Mouse (Mus musculus) myocyte (in vitro differentiated cells): Measurements from ENCODE around the gene Lsmem1. TPM values are rescaled to one million over a fixed set of nuclear protein-coding genes. Genes with fewer than 3 reads are reported as not detected.
A peak's percentile ranks its signal among the peaks of the same experiment; 100 is the strongest.

ENCODE experiments used
- H3K27me3 ChIP-seq: one replicate; pipeline ENCODE4 v1.6.1; 2011; ENCODE audit not compliant: control insufficient read depth, insufficient read depth, insufficient read length
- H3K36me3 ChIP-seq: one replicate; pipeline ENCODE4 v1.6.1; 2011; ENCODE audit not compliant: control insufficient read depth, insufficient read depth
- H3K4me2 ChIP-seq: one replicate; pipeline ENCODE4 v1.6.1; 2011; ENCODE audit warnings: low read depth, control low read depth
- H3K4me3 ChIP-seq: one replicate; pipeline ENCODE4 v1.5.1; 2011; ENCODE audit warnings: mild to moderate bottlenecking, control low read depth, moderate library complexity
- H3K79me2 ChIP-seq: one replicate; pipeline ENCODE4 v1.6.1; 2011; ENCODE audit not compliant: control insufficient read depth, insufficient read depth
- H3ac ChIP-seq: one replicate; pipeline ENCODE4 v1.6.1; 2011; ENCODE audit not compliant: control insufficient read depth, insufficient read length
- CEBPB ChIP-seq: IDR thresholded peaks from 2 replicates; pipeline ENCODE4 v1.6.1; 2011; ENCODE audit warnings: mild to moderate bottlenecking, moderate library complexity; ENCODE audit not compliant: poor library complexity, insufficient read depth, severe bottlenecking
- E2F4 ChIP-seq: IDR thresholded peaks from one replicate; pipeline ENCODE4 v1.6.1; 2011; ENCODE audit warnings: mild to moderate bottlenecking, control low read depth, moderate library complexity; ENCODE audit not compliant: insufficient read depth
- MAX ChIP-seq: IDR thresholded peaks from one replicate; pipeline ENCODE4 v1.6.1; 2011; ENCODE audit warnings: low read depth, mild to moderate bottlenecking, control low read depth
- MYOD1 ChIP-seq, 3 experiments: IDR thresholded peaks; one replicate each; pipeline ENCODE4 v1.6.1; 2011; ENCODE audit warnings: control low read depth in 2 of 3, low read depth in 2 of 3, mild to moderate bottlenecking in 2 of 3, moderate library complexity in 1 of 3; ENCODE audit not compliant: insufficient read length in 2 of 3, control insufficient read depth in 1 of 3
- MYOG ChIP-seq, 3 experiments: IDR thresholded peaks; one replicate each; pipeline ENCODE4 v1.6.1; 2011; ENCODE audit warnings: control low read depth in 2 of 3, low read depth in 2 of 3, mild to moderate bottlenecking in 2 of 3; ENCODE audit not compliant: insufficient read length in 2 of 3, control insufficient read depth in 1 of 3, insufficient read depth in 1 of 3
- POLR2A ChIP-seq: IDR thresholded peaks from one replicate; pipeline ENCODE4 v1.6.1; 2011; ENCODE audit warnings: low read depth, mild to moderate bottlenecking, control low read depth, moderate library complexity; ENCODE audit not compliant: insufficient read length
- POLR2AphosphoS2 ChIP-seq: IDR thresholded peaks from one replicate; pipeline ENCODE4 v1.6.1; 2011; ENCODE audit warnings: low read depth, control low read depth; ENCODE audit not compliant: insufficient read length
- REST ChIP-seq: IDR thresholded peaks from one replicate; pipeline ENCODE4 v1.6.1; 2011; ENCODE audit warnings: mild to moderate bottlenecking, control low read depth, moderate library complexity; ENCODE audit not compliant: insufficient read depth, insufficient read length
- SRF ChIP-seq: IDR thresholded peaks from one replicate; pipeline ENCODE4 v1.6.1; 2011; ENCODE audit warnings: low read depth; ENCODE audit not compliant: control insufficient read depth, insufficient read length
- TCF12 ChIP-seq: IDR thresholded peaks from one replicate; pipeline ENCODE4 v1.6.1; 2011; ENCODE audit warnings: mild to moderate bottlenecking, control low read depth; ENCODE audit not compliant: poor library complexity, insufficient read depth, severe bottlenecking
- TCF3 ChIP-seq: IDR thresholded peaks from one replicate; pipeline ENCODE4 v1.6.1; 2011; ENCODE audit warnings: low read depth, control low read depth; ENCODE audit not compliant: insufficient read length
- USF1 ChIP-seq: IDR thresholded peaks from one replicate; pipeline ENCODE4 v1.6.1; 2011; ENCODE audit warnings: low read depth, mild to moderate bottlenecking, control low read depth, moderate library complexity
- polyA plus RNA-seq: library from polyadenylated mRNA; unstranded; fragments of >200 nt; fragmentation: generic; extraction: Trizol; gene quantifications from one replicate; pipeline ENCODE4 v1.2.1, GENCODE M21; 2012; ENCODE audit warnings: missing spikeins

The Lsmem1 gene
- polyA plus RNA-seq, 1 experiment, result 0.22 TPM

- TF ChIP-seq MYOD1 (IDR thresholded peaks at IDR 0.05; ENCODE audit: control insufficient read depth in 1 of 3, insufficient read length in 2 of 3, low read depth in 2 of 3), result no peak
- TF ChIP-seq TCF12, result no peak
- TF ChIP-seq REST, result no peak
- no peak for TF ChIP-seq MAX
- TF ChIP-seq USF1, result no peak
- TF ChIP-seq MYOG (IDR thresholded peaks at IDR 0.05; ENCODE audit: control insufficient read depth in 1 of 3, insufficient read depth in 1 of 3, insufficient read length in 2 of 3, low read depth in 2 of 3), result no peak
- TF ChIP-seq POLR2AphosphoS2, result no peak
- TF ChIP-seq SRF, result no peak
- Histone ChIP-seq H3K4me2 (no peak overlapping the region), H3K27me3 (no peaks in the 10 kb centered on the region), H3K4me3 (no peak overlapping the region), H3K79me2 (no peaks in the 10 kb centered on the region), H3K36me3 (no peaks in the 10 kb centered on the region), H3ac (no peak overlapping the region)
These were observed 29.6 kb downstream of the Lsmem1 start for GRCm38 (mm10) chr12:40169675-40170074.

GRCm38 (mm10) chr12:40164621-40165020 is 34.7 kb downstream of the Lsmem1 start:
- Histone ChIP-seq H3K79me2 (no peaks in the 10 kb centered on the region), H3K27me3 (no peaks in the 10 kb centered on the region), H3K36me3 (no peaks in the 10 kb centered on the region), H3K4me3 (no peak overlapping the region), H3ac (no peak overlapping the region), H3K4me2 (no peak overlapping the region)
- TF ChIP-seq SRF, result no peak

DNA sequence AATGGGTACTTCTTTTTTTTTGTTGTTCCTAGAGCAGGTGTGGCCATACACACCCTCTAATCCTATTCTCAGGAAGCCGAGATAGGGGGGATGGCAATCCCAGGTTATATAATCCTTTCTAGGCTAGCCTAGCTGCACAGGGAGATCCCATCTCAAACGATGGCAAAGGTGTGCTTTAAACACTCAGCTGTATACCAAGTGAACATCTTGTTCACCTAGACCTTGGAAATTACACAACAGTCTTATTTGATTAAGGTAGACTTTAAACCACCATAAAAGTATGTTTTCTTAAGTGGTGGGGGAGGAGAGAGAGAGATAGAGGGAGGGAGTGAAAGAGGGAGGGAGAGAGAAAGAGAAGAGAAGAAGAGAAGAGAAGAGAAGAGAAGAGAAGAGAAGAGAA is 38.5 kb downstream of the Lsmem1 start:
- Histone ChIP-seq H3K79me2 (no peaks in the 10 kb centered on the region), H3ac (no peak overlapping the region), H3K36me3 (no peaks in the 10 kb centered on the region), H3K4me3 (no peak overlapping the region), H3K27me3 (no peaks in the 10 kb centered on the region), H3K4me2 (no peak overlapping the region)
- TF ChIP-seq POLR2A (no peak), TCF3 (no peak), E2F4 (no peak), USF1 (no peak), CEBPB (no peak), SRF (no peak), POLR2AphosphoS2 (no peak), MAX (no peak), MYOD1 (IDR thresholded peaks at IDR 0.05; ENCODE audit: control insufficient read depth in 1 of 3, insufficient read length in 2 of 3, low read depth in 2 of 3) (no peak), MYOG (IDR thresholded peaks at IDR 0.05; ENCODE audit: control insufficient read depth in 1 of 3, insufficient read depth in 1 of 3, insufficient read length in 2 of 3, low read depth in 2 of 3) (no peak), TCF12 (no peak), REST (no peak)

GRCm38 (mm10) chr12:40154188-40154587 is 45.1 kb downstream of the Lsmem1 start:
- Histone ChIP-seq H3K36me3 (no peaks in the 10 kb centered on the region), H3K4me2 (no peak overlapping the region), H3K79me2 (no peaks in the 10 kb centered on the region), H3K27me3 (no peaks in the 10 kb centered on the region), H3ac (no peak overlapping the region), H3K4me3 (no peak overlapping the region)
- no peak for TF ChIP-seq USF1
- TF ChIP-seq TCF3, result no peak

GRCm38 (mm10) chr12:40152353-40153069 is 46.8 kb downstream of the Lsmem1 start:
- Histone ChIP-seq H3K79me2 (no peaks in the 10 kb centered on the region), H3K4me2 (peak overlapping the region; percentile 60), H3K27me3 (no peaks in the 10 kb centered on the region), H3K36me3 (no peaks in the 10 kb centered on the region), H3ac (no peak overlapping the region), H3K4me3 (no peak overlapping the region)
- TF ChIP-seq REST, result no peak
- no peak for TF ChIP-seq USF1

- no peak for TF ChIP-seq REST
- no peak for TF ChIP-seq USF1
- TF ChIP-seq POLR2A, result no peak
- no peak for TF ChIP-seq TCF3
- TF ChIP-seq MYOD1 (IDR thresholded peaks at IDR 0.05; ENCODE audit: control insufficient read depth in 1 of 3, insufficient read length in 2 of 3, low read depth in 2 of 3), result no peak
- TF ChIP-seq MYOG (IDR thresholded peaks at IDR 0.05; ENCODE audit: control insufficient read depth in 1 of 3, insufficient read depth in 1 of 3, insufficient read length in 2 of 3, low read depth in 2 of 3), result no peak
- TF ChIP-seq TCF12, result no peak
- no peak for TF ChIP-seq MAX
- no peak for TF ChIP-seq E2F4
- H3K27me3 ChIP-seq, result no peaks in the 10 kb centered on the region
- H3K79me2 ChIP-seq, result no peaks in the 10 kb centered on the region
- no peak overlapping the region for H3K4me2 ChIP-seq
- no peak overlapping the region for H3ac ChIP-seq
- H3K36me3 ChIP-seq, result no peaks in the 10 kb centered on the region
- no peak overlapping the region for H3K4me3 ChIP-seq
These were observed 52.0 kb downstream of the Lsmem1 start for GRCm38 (mm10) chr12:40147319-40147718.
